Mouse (Mus musculus): ENCODE data around the gene Slc30a2. TPM values are rescaled to one million over a fixed set of nuclear protein-coding genes. Genes with fewer than 3 reads are reported as not detected.
"Not testable (repeated sequence)": the region's sequence is repeated elsewhere in the genome, so short reads cannot be mapped to it uniquely, and the experiment has no call there.

Slc30a2 gene
- under 1 TPM; 0.19 TPM for polyA plus RNA-seq (2017; shearing (Covaris generic))

DNA sequence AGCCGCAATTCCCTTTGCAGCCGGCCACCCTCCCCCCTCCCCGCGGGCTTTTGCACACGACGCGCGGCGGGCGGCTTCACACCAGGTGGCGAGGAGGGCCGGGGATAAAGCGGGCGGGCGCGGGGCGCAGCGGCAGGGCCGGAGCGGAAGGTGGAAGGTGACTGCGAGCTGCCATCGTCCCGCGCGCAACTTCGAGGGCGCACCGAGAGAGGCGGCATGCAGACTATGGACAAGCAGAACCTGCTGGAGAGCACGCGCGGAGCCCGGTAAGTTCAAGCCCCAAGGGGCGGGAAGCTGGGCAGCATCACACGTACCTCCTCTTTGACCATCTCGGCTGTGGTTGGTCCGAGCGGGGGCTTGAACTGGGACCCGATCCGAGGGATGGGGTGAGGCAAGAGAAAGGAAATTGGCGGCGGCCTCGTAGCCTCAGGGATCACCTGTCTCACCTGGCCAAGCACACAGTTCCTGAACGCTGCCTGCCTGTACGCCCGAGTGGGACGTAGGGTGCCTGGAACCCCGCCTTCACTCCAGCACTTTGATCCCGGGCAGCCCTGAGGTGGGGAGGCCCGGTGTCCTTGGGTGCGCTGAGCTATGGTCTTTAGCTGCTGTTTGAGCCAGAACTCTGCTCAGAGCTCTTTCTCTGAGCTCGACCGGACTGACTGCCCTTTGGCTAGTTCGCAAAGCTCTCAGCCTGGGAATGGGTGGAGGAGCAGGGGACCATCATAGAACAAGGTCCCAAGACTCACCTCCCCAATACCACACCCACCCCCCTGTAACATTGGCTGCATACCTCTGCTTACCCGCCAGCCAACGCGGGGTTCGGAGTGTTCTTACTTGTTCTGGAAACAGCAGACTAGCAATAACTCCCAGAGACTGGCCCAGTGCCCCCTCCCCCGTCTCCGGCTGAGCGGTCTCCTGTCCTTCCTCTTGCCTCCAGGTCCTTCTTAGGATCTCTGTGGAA is at the start of gene Slc30a2:
Gene Slc30a2 (plus strand): TSS at position 111 of the 961 bp plus-strand sequence.
- no peak for ATAC-seq

DNA sequence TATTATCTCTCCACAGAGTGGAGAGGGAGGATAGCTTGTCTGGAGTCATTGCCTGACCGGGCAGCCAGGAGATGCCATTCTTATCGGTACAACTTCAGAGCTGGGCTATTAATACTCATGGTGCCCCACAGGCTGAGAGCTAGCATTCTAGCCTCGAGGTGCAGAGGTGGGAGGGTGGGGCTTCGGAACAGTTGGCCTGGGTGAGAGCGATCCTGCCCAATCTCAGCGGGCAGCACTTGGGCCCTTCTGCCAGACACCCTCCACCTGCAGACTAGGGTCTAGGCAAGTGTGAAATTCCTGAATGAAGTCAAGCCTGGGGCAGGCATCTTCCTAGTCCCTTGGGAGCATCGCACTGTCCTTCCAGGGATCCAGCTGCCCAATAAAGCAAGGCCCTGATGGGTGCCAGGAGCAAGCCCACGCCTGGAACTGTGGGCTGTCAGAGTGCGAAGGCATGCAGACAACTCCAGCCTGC is 49.3 kb upstream of the Slc30a2 start:
- no peak for ATAC-seq

DNA sequence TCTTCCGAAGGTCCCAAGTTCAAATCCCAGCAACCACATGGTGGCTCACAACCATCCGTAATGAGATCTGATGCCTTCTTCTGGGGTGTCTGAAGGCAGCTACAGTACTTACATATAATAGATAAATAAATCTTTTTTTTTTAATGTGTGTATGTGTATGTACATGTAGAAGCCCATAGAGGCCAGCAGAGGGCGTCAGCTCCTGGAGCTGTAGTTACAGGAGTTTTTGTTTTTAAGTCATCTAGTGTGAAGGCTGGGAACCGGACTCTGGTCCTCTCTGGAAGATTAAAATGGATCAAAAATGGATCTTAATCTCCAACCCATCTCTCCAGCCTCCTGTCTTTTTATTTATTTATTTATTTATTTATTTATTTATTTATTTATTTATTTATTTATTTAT is 46.9 kb upstream of the Slc30a2 start:
- not testable (repeated sequence) for ATAC-seq

DNA sequence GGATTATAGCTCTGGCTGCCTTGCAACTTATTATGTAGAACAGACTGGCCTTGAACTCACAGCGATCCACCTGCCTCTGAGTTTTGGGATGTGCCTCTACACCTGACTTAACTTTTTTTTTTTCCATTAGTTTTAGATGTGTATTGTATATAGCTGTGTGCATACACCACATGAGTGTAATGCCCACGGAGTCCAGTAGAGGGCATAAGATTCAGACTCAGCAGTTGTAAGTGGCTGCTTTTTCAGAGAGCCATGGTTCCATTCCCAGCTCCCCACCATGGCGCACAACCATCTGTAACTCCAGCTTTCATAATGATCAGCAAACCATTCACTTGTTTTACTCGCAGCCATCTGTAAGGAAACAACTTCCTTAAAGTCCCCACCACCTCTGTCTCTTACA is 46.5 kb upstream of the Slc30a2 start:
- ATAC-seq = no peak

DNA sequence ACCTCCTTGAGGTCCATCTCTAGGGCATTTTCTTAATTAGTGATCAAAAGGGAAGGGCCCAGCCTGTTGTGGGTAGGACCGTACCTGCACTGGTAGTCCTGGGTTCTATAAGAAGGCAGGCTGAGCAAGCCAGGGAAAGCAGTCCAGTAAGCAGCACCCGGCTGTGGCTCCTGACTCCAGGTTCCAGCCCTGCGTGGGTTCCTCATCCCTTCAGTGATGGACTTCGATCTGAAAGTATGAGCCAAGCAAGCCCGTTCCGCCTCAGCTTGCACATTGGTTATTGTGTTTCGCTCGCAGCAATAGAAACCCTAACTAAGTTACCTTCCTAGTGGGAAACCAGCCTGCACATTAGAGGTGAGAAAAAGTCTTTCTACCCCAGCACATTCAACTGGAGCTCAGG is 45.6 kb upstream of the Slc30a2 start:
- ATAC-seq = no peak

DNA sequence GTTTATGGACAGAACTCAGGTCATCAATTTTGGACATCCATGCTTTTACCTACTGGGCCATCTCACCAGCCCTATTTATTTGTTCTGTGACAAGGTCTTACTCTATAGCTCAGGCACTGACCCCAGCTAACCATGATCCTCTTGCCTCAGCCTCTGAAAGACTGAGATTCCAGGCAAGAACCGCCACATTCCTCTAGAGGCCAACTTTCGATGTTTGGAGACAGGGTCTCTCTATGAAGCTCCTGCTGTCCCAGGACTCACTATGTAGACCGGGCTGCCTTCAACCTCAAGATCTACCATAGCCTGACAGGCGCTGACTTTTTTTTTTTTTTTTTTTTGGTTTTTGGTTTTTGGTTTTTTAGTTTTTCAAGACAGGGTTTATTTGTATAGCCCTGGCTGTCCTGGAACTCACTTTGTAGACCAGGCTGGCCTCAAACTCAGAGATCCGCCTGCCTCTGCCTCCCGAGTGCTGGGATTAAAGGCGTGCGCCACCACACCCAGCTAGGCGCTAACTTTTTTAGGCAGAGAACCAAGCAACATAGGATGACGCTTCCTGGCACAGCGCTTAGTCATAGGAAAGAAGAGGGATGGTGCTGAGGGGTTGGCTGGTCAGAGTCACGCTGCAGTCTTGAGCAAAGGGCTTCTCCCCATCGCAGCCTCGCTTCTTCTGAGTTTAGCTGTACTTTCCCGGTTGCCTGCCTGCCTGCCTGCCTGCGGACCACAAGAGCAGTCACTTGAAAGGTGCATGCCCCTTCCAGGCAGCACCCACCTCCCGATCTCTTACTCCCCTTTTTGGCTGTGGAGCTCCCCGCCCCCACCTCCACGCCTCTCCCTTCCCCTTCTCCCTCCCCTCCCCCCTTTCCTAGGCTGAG is 44.1 kb upstream of the Slc30a2 start:
- no peak for ATAC-seq

DNA sequence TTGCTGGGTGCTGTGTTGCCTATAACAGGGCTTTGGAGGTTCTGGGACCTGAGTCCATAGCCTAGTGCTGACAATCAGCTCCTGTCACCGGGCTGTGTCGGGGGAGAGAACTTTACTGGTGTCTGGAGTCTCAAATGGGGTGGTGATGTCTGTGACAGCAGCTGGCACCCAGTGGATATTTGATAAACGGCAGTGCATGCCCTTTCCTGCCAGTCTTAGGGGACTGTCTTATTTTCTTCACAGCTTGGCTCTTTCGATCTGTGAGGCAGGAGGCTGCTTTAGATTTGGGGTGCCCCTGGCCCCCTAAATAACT is 43.5 kb upstream of the Slc30a2 start:
- no peak for ATAC-seq

DNA sequence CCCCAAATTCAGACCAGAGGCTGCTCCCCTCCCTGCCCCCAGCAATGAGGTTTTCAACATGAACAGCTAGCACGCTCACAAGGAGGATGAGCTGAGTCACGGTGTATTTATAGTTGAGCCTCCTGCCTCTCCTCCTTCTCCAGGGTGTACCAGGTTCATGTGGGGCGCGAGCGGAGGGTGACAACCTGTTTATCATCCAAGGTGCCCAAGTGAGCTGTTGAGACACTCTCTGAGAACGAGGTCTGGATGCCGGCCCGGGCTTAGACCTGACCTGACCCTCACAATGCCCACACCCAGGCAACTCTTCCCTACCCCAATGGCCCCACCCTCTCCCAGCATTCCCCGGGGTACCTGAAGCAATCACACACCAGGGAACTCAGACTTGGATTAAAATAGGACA is 42.7 kb upstream of the Slc30a2 start:
- no peak for ATAC-seq

DNA sequence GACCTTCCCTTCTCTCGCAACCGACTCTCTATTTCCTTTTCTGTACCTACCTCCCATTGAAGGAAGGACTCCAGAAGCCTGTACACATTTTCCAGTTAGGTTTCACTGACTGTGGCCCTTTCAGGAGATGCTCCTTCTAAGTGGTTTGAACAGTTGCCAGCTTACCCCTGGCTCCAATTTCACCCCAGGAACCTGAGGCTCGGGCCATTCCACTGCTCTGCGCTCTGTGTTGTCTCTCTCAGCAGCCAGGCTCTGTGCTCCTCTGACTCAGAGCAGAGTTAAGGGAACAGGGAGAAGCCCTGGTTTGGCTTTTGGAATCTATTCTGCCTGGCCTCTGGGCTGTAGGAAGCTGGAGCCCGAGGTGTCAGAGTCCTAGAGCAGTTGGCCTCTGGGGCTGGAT is 40.9 kb upstream of the Slc30a2 start:
- no peak for ATAC-seq

DNA sequence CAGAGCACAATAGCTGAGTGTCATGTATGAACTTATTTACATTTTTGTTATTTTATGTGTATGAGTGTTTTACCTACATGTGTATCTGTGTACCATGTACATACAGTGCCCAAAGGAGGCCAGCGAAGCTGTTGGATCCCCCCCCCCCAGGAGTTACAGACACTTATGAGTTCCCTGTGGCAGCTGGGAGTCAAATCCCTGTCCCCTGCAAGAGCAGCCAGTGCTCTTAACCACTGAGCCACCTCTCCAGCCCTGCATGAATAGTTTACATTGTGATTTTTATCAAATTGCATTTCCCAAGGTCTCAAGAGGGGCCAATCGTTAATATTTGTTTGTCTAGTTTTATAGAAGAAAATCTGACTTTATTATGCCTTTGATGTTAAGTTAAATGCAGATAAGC is 36.0 kb upstream of the Slc30a2 start:
- no peak for ATAC-seq

DNA sequence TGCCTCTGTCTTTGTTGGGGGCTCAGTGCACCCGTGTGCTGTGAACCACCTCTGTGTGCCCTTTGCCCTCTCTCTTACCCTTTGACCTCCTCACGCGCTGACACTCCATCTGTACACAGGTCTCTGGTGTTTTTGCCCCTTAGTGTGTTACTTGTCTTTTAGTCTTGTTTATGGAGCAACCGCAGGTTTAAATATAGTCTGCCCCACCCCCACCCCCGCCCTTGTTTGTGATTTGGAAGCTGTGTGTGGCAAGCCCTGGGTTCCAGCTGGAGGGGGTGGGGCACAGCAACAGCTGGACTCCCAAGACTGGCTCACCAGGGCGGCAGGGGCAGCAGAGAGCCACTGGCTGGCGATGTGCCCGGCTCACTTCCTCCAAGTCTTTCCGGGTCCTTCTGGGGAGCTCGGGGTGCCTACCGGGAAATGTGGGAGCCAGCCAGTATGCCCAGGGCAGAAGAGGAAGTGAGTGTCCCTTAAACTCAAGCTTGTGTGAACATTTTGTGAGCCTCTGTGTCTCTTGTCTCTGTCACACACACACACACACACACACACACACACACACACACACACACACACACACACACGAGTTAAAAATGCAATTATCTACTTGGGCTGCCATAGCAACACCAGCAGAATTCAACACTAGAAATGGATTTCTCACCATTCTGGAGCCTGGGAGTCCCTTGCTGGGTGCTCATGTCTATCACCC is 35.5 kb upstream of the Slc30a2 start:
- no peak for ATAC-seq

DNA sequence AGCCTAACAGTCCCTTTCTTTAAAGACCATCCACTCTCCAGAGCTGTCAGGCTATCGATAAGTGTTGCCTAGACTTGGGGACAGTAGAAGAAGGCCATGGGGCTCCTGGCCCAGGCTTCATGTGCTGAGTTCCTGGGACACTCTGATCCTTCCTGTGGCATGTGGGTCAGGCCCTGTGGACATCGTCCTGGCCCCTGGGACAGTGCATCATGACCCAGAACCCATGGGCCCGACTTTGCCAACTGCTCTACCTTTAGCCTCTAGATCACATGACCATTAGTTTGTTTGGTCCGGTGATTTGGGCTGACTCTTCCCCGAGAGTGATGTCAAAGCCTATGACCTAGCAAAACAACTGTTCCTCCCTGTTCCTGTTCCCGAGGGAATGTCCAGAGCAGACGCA is 32.9 kb upstream of the Slc30a2 start:
- ATAC-seq = no peak

DNA sequence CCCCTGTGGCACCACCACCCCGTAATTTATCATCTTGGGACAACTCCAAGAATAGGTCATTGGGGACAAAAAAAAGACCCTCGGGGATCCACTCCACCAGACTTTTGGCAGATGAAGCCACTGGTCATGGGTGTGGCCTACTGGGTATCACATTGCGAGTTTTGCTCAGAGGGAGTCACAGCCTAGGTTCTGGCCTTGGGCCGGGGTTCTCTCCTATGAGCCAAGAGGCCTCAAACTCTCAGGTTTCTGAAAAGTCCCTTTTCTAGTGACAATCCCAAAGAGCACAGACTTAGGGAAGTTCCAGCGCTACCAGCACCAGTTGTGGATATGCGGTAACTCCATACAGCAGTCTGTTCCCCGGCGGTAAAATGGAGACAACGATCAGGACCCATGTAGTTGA is 32.3 kb upstream of the Slc30a2 start:
- no peak for ATAC-seq

DNA sequence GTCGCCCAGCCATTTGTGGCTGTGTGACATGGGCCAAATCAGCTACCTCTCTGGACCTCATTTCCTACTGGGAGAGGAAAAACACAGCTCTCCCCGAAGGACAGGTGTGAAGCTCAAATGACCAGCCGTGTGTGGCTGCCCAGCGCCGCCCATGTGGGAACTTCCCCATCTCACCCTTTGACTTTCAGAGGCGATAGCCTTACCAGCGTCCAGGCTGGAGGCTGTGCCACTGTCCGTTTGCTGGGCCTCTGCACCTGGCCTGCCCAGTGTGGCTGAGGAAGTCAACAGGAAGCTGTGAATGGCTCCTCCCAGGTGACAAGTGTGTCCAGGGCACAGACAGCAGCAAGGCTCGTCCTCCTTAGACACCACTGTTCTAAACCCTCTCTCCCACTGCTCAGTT is 31.2 kb upstream of the Slc30a2 start:
- ATAC-seq = no peak

DNA sequence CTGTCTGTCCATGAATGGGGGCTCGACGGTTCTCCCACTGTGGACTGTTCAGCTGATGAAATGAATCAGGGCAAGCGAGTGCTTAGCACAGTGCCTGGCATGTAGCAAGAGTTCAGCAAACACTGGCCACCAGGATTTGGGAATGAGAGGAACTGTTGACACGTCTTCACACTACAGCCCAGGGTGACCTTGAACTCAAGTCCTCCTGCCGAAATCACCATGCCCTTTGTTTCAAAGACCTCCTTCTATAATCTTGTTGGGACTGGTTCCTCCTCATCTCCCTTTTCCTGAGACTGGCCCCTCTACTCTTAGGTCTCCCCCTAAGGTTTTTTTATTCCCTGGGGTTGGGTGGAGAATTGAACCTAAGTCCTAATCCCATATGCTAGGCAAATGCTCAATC is 30.6 kb upstream of the Slc30a2 start:
- no peak for ATAC-seq

DNA sequence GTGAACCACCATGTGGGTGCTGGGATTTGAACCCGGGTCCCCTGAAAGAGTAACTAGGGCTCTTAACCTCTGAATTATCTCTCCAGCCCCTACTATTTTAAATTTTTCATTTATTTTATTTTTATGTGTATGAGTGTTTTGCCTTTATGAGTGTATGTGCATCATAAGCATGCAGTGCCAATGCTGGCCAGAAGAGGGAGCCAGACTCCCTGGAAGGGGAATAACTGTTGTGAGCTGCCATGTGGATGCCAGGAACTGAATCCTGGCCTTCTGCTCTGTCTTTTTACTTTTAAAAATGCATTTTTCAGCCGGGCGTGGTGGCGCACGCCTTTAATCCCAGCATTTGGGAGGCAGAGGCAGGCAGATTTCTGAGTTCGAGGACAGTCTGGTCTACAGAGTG is 30.1 kb upstream of the Slc30a2 start:
- ATAC-seq = no peak

DNA sequence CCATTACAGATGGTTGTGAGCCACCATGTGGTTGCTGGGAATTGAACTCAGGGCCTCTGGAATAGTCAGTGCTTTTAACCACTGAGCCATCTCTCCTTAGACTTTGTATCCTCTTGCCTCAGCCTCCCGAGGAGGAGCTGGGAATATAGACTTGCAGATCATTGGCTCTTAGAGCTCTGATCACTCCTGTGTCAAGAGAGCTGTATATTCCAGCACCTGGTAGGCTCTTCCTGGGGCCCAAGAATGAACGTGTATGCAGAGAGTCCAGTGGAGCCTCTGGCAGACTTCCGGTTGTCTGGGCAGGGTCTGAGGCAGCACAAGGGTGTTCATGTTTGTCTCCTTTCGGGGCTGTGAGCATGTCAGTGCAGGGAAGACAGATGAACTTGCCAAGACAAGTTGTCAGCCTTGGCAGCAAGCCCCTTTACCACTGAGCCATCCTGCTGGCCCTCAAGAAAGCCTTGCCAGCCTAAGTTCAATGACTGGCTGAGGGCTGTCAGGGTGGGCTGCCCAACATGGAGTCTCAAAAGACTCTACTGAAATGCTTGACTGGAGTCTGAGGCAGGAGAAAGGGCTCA is 28.8 kb upstream of the Slc30a2 start:
- no peak for ATAC-seq

DNA sequence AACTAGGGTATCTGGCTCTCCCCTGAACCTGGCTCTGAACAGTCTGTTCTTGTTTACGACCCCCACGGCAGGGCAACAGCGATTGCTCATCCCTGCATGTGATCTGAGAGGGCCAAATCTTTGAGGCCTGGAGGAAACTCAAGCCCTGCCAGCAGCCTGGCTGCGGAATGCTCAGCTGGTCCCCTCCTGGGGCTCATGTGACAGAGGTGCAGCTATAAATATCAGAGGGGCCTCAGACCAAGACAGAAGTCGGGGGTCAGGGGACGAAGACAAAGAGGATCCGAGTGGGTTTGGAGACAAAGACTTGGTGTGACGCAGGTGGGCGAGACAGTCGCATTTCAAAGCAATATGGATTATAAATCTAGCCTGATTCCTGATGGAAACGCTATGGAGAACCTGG is 28.1 kb upstream of the Slc30a2 start, which contains the start of gene Trim63:
Gene Trim63 (plus strand): TSS at position 245 of the 400 bp plus-strand sequence.
- ATAC-seq = no peak

DNA sequence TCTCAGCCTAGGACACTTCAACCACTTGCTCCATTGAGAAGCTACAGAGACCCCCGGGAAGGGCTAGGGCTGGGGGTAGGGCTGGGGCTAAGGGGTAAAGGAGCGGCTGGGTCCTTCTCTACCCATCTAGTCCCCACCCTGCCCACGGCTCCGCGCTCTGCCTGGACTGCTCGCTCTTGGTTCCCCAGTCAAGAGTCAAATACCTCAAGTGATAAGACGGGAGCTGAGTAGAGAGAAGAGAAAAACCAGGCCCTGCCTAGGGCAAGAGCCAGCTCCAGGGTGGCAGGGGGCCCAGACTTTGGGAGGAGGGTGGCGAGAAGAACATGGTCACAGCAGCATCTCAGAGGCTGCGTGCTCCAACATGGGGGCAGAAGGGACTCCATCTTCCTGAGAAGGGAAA is 27.5 kb upstream of the Slc30a2 start:
- ATAC-seq = no peak

DNA sequence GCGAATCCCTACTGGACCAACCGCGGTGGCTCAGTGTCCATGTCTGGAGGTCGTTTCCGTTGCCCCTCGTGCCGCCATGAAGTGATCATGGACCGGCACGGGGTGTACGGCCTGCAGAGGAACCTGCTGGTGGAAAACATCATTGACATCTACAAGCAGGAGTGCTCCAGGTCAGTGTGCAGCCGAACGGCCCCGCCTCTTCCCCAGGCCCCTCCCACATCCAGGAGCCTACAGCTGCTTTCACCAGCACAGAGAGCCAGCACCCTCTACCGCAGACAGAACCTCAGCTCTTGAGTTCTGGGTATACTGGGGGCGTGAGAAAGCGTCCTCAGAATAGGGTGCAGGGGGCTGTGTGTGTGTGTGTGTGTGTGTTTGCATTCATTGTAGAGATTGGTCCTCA is 26.6 kb upstream of the Slc30a2 start:
- ATAC-seq = no peak

DNA sequence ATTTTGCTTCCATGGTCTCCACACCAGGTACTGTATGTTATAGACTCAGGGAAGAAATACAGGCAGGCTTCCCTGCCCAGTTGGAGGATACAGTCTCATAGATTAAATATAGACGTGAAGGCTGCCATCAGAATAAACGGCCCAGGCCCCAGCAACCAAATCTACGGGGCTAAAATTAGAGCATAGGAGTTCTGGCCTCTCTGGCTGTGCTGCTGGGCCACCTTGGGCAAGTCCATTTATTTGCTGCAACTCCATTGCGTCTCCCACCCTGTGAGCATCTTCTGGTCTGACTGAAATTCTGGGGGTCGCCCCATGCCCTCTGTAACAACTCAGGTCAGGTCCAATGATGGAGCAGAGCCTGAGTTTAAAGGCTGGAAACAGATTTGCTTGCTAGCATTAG is 23.9 kb upstream of the Slc30a2 start:
- ATAC-seq = no peak

DNA sequence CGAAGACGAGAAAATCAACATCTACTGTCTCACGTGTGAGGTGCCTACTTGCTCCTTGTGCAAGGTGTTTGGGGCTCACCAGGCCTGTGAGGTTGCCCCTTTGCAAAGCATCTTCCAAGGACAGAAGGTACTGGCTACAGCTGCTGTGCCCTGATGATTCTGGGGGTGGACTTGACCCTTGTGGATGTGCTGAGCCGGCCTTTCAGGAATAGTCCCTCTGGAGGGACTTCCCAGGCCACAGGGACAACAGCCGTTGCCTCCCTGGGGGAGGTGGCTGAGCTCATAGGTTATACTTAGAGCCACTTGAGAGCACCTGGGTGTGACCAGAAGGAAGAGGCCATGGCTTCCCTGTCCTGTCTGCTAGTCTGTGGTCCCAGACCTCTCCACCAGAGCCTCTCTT is 23.3 kb upstream of the Slc30a2 start:
- ATAC-seq = no peak

DNA sequence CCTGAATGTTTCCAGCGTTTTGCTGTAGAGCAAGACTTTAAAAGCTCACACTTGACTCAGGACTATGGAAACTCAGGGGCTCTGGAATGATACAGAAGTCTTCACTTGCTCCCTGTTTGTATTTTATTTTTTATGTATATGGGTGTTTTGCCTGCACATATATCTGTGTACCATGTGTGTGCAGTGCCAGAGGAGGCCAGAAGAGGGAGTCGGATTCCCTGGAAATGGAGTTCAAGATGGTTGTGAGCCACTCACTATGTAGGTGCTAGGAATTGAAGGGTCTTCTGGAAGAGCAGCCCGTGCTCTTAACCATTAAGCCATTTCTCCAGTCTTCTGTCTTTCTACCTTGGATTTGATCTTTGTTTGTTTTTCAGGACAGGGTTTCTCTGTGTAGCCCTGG is 21.5 kb upstream of the Slc30a2 start:
- ATAC-seq = no peak

All from CD4-positive, CD25-positive, alpha-beta regulatory T cell, adult 4 months (primary cell).